Mouse (Mus musculus): ENCODE measurements around the gene Ugt2b35. TPM values are rescaled to one million over a fixed set of nuclear protein-coding genes. Genes with fewer than 3 reads are reported as not detected.

The Ugt2b35 gene
- polyA plus RNA-seq (2012; ENCODE audit: low replicate concordance): not detected in 2 replicates

GRCm38 (mm10) chr5:87000395-87001073, at the start of gene Ugt2b35:
TSS of gene Ugt2b35 (plus strand) at chr5:87000860.

Other genes starting within 250 kb of the Ugt2b35 start
- 29.4 and 34.8 TPM in 2 replicates for gene Ythdc1, start 196.6 kb upstream of the Ugt2b35 start, polyA plus RNA-seq (2012; ENCODE audit: low replicate concordance)
- not detected in 2 replicates for gene Ugt2b34, start 93.9 kb upstream of the Ugt2b35 start, polyA plus RNA-seq (2012; ENCODE audit: low replicate concordance)
- not detected in 2 replicates for gene Ugt2b1, start 74.3 kb upstream of the Ugt2b35 start, polyA plus RNA-seq (2012; ENCODE audit: low replicate concordance)
- gene Ugt2b36, start 91.7 kb downstream of the Ugt2b35 start, polyA plus RNA-seq (2012; ENCODE audit: low replicate concordance): not detected in 2 replicates
- gene Ugt2b5, start 139.5 kb downstream of the Ugt2b35 start, polyA plus RNA-seq (2012; ENCODE audit: low replicate concordance): not detected in 2 replicates

Measured in hematopoietic multipotent progenitor cell, adult 10-12 weeks (in vitro differentiated cells).